Mouse (Mus musculus): Measurements from ENCODE around the gene Eea1. TPM values are rescaled to one million over a fixed set of nuclear protein-coding genes. Genes with fewer than 3 reads are reported as not detected.

Gene Eea1
- total and polyA plus RNA-seq, 3 experiments: 9.2 to 43.5 (median 10.2) TPM

DNA sequence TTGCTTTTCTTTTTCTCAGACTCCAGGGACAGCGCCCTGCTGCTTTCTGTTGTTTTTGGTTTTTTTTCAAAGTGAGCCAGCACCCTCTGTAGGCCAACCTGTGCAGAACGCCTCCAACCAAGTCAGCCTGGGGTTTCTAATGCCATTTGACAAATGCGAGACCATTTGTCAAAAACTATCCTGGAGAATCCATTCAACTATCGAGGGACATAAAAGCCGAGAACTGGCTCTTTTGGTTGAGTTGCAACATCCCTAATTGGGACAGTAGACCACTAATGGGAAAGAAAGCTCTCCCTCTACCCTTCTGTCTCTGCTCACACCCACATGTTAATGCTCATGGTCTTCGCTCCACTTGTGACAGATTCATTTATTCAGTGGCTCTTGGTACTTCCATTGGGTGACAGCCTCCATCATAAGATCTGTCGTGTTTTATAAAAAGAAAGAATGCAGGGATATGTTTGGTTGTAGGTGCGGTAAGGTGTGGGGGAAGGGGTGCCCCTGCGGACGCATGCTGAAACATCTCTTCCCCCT is 45.5 kb upstream of the Eea1 start (continued):
- no peak for TF ChIP-seq POLR2AphosphoS2 (IDR thresholded peaks at IDR 0.05; ENCODE audit: low read length)

DNA sequence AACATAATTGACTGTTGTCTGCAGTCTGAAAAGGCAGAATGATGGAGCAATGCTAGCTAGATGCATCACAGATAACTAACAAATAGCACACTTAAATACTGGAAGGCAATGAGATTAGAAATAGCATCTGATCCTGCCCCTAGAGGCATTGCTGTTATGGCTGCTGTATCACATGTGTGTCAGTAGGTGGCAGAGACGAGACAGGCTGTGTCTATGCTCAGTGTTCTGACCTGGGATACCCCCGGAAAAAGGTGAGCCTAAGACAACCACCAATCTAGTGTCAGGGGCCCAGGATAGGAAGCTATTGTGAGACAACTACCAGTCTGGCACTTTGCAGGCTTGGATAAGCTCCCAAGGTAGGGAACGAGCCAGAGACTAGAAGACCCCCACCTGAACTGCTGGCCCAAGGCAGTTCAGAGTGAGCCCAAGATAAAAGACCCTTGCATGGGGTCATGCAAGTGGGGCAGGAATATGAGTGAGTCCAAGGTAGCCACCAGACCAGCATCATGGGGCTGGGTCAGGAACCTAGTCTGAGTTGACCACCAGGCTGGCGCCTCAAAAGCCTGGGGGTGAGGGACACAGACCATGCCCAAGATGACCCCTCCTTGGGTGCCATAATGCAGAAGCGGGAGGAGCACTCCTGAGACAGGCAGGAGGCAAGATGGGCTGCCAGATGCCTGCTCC is 41.8 kb upstream of the Eea1 start:
- peak; percentile 54 for DNase-seq (ENCODE audit: low read depth, low spot score)

DNA sequence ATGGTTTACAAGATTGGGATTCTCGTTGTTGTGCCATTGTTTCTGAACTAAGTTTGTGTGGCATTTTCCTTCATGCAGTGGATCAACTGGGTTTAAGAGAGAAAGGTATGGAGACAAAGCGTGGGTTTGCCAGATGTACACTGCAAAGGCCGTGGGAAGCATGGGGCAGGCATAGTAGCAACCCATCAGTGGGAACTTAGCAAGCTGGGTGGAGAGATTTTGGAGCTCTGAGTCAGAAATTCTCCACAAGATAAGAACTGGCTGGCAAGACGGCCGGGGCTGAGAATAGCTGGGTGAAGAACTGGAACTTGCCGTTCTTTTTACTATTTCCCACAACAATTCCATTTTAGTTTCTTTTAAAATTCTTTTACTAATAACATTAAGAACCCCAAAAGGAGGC is 35.8 kb upstream of the Eea1 start:
- Histone ChIP-seq H3K9me3 (replicated peaks; ENCODE audit: insufficient read depth, low read length) (no peaks in the 10 kb centered on the region), H3K9ac (ENCODE audit: control insufficient read depth, low read depth, low read length, poor library complexity, severe bottlenecking) (no peak overlapping the region), H3K4me3 (ENCODE audit: control insufficient read depth in 1 of 2, insufficient read depth in 1 of 2, low read depth in 2 of 2, low read length in 2 of 2) (no peak overlapping the region), H3K27me3 (ENCODE audit: control insufficient read depth in 1 of 2, insufficient read depth in 2 of 2, low read length in 2 of 2) (peaks cover 0 to 3% of the 10 kb centered on the region in 2 experiments), H3K79me2 (ENCODE audit: control insufficient read depth, insufficient read depth, low read length, poor library complexity) (no peaks in the 10 kb centered on the region), H3K36me3 (ENCODE audit: control insufficient read depth in 1 of 2, insufficient read depth in 2 of 2, low read length in 2 of 2) (no peaks in the 10 kb centered on the region), H3K4me1 (ENCODE audit: control insufficient read depth in 1 of 2, insufficient read depth in 2 of 2, low read length in 2 of 2) (no peaks in the 10 kb centered on the region), H3K27ac (ENCODE audit: control insufficient read depth, low read depth, low read length) (no peak overlapping the region)
- no peak for DNase-seq (ENCODE audit: low read depth, low spot score)
- TF ChIP-seq ELF1 (IDR thresholded peaks at IDR 0.05; ENCODE audit: low read depth, low read length): no peak
- TF ChIP-seq TBP (IDR thresholded peaks at IDR 0.05; ENCODE audit: low read depth, low read length): no peak
- TF ChIP-seq NELFE (IDR thresholded peaks at IDR 0.05; ENCODE audit: low read depth, low read length): no peak
- TF ChIP-seq MYC (IDR thresholded peaks at IDR 0.05; ENCODE audit: low read depth, low read length): no peak
- TF ChIP-seq GATA1 (IDR thresholded peaks at IDR 0.05; ENCODE audit: low read depth, low read length): no peak

More for the DNA sequence above, 41.8 kb upstream of the Eea1 start:
- Histone ChIP-seq H3K79me2 (ENCODE audit: control insufficient read depth, insufficient read depth, low read length, poor library complexity) (no peaks in the 10 kb centered on the region), H3K9me3 (replicated peaks; ENCODE audit: insufficient read depth, low read length) (no peaks in the 10 kb centered on the region), H3K4me3 (ENCODE audit: control insufficient read depth in 1 of 2, insufficient read depth in 1 of 2, low read depth in 2 of 2, low read length in 2 of 2) (no peak overlapping the region), H3K4me1 (ENCODE audit: control insufficient read depth in 1 of 2, insufficient read depth in 2 of 2, low read length in 2 of 2) (peaks cover 0 to 7% of the 10 kb centered on the region in 2 experiments; a peak in 1 of 4 replicates), H3K36me3 (ENCODE audit: control insufficient read depth in 1 of 2, insufficient read depth in 2 of 2, low read length in 2 of 2) (no peaks in the 10 kb centered on the region), H3K9ac (ENCODE audit: control insufficient read depth, low read depth, low read length, poor library complexity, severe bottlenecking) (no peak overlapping the region), H3K27ac (ENCODE audit: control insufficient read depth, low read depth, low read length) (no peak overlapping the region), H3K27me3 (ENCODE audit: control insufficient read depth in 1 of 2, insufficient read depth in 2 of 2, low read length in 2 of 2) (peaks cover 0 to 2% of the 10 kb centered on the region in 2 experiments; a peak in 1 of 4 replicates)
- TF ChIP-seq MAFK (IDR thresholded peaks at IDR 0.05; ENCODE audit: borderline replicate concordance, low read depth, low read length): no peak
- no peak for TF ChIP-seq NRF1 (IDR thresholded peaks at IDR 0.05; ENCODE audit: insufficient read depth, low read depth, low read length, poor library complexity, severe bottlenecking)
- peak; percentile 88 for TF ChIP-seq SMC3 (IDR thresholded peaks at IDR 0.05; ENCODE audit: low read depth, low read length)
- TF ChIP-seq RCOR1 (IDR thresholded peaks at IDR 0.05; ENCODE audit: low read depth, low read length): no peak
- TF ChIP-seq CTCF (IDR thresholded peaks at IDR 0.05 in 2 of 3, conservative IDR thresholded peaks at IDR 0.05 in 1 of 3; ENCODE audit: control insufficient read depth in 1 of 3, insufficient read depth in 1 of 3, low read depth in 2 of 3, low read length in 3 of 3, poor library complexity in 1 of 3, severe bottlenecking in 1 of 3): peak; percentile 65 to 90 (median 77)
- TF ChIP-seq ETS1 (IDR thresholded peaks at IDR 0.05; ENCODE audit: low read depth, low read length): no peak
- no peak for TF ChIP-seq MXI1 (IDR thresholded peaks at IDR 0.05; ENCODE audit: low read depth, low read length)
- TF ChIP-seq JUND (IDR thresholded peaks at IDR 0.05; ENCODE audit: low read depth, low read length): no peak
- no peak for TF ChIP-seq MAX (IDR thresholded peaks at IDR 0.05; ENCODE audit: low read length)
- peak; percentile 64 for TF ChIP-seq ZC3H11A (IDR thresholded peaks at IDR 0.05; ENCODE audit: low read depth, low read length)
- no peak for TF ChIP-seq EP300 (IDR thresholded peaks at IDR 0.05; ENCODE audit: low read depth in 1 of 2, low read length in 2 of 2)
- no peak for TF ChIP-seq GABPA (IDR thresholded peaks at IDR 0.05; ENCODE audit: low read depth, low read length)
- peak; percentile 81 for TF ChIP-seq RAD21 (IDR thresholded peaks at IDR 0.05; ENCODE audit: low read depth, low read length)
- no peak for TF ChIP-seq ZMIZ1 (IDR thresholded peaks at IDR 0.05; ENCODE audit: low read depth, low read length)
- TF ChIP-seq POLR2AphosphoS5 (IDR thresholded peaks at IDR 0.05; ENCODE audit: borderline replicate concordance, low read depth, low read length): no peak
- no peak for TF ChIP-seq GATA1 (IDR thresholded peaks at IDR 0.05; ENCODE audit: low read depth, low read length)
